Mouse (Mus musculus): ENCODE measurements around the gene Gabbr2. TPM values are rescaled to one million over a fixed set of nuclear protein-coding genes. Genes with fewer than 3 reads are reported as not detected.

Gene Gabbr2
- polyA plus RNA-seq, 1 experiment from 2014 or later, result 0.17 TPM

DNA sequence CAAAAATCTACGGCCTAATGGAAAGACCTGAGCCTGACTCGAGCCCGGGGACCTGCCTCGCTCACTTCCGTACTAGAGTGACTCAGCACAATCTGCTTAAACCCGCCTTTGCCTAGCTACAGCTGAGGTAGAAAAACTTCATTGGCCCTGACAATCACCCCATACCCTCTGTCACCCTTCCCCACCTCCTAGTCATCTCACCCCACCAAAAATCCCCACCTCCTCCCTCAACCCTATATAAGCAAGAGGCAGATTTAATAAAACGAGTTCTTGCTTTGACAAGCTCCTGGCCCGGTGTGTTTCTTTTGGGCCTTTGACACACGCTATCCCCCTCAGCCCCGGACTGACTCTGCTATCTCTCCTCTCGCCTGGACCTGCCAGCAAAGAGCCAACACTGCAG is 323.1 kb downstream of the Gabbr2 start:
- no peaks in the 10 kb centered on the region for H3K27me3 ChIP-seq (replicated peaks; ENCODE audit: control insufficient read depth, insufficient read depth, low read length)
- H3K36me3 ChIP-seq (ENCODE audit: control insufficient read depth, insufficient read depth, low read length), result no peaks in the 10 kb centered on the region
- no peak overlapping the region for H3K4me2 ChIP-seq (ENCODE audit: low read depth, low read length)
- H3K27ac ChIP-seq (ENCODE audit: low read length), result no peak overlapping the region
- H3K4me1 ChIP-seq (ENCODE audit: control insufficient read depth, insufficient read depth, low read length), result peaks cover 14% of the 10 kb centered on the region
- H3K9me3 ChIP-seq (ENCODE audit: control insufficient read depth, low read length), result no peaks in the 10 kb centered on the region
- 68% methylated on average over 11 of the region's 11 CpGs for WGBS
- ATAC-seq, result no peak
- no peak overlapping the region for H3K9ac ChIP-seq (ENCODE audit: low read depth, low read length)
- no peak overlapping the region for H3K4me3 ChIP-seq (ENCODE audit: low read length)

- H3K4me2 ChIP-seq (ENCODE audit: low read depth, low read length), result no peak overlapping the region
- H3K4me3 ChIP-seq (ENCODE audit: low read length), result no peak overlapping the region
- peaks cover 14% of the 10 kb centered on the region for H3K4me1 ChIP-seq (ENCODE audit: control insufficient read depth, insufficient read depth, low read length)
- no peak overlapping the region for H3K9ac ChIP-seq (ENCODE audit: low read depth, low read length)
- ATAC-seq, result no peak
- H3K36me3 ChIP-seq (ENCODE audit: control insufficient read depth, insufficient read depth, low read length), result no peaks in the 10 kb centered on the region
- H3K27ac ChIP-seq (ENCODE audit: low read length), result no peak overlapping the region
- H3K9me3 ChIP-seq (ENCODE audit: control insufficient read depth, low read length), result no peaks in the 10 kb centered on the region
- H3K27me3 ChIP-seq (replicated peaks; ENCODE audit: control insufficient read depth, insufficient read depth, low read length), result no peaks in the 10 kb centered on the region
- 63% methylated on average over 5 of the region's 5 CpGs for WGBS
Measured at GRCm38 (mm10) chr4:46666420-46666819, 325.3 kb downstream of the Gabbr2 start.

DNA sequence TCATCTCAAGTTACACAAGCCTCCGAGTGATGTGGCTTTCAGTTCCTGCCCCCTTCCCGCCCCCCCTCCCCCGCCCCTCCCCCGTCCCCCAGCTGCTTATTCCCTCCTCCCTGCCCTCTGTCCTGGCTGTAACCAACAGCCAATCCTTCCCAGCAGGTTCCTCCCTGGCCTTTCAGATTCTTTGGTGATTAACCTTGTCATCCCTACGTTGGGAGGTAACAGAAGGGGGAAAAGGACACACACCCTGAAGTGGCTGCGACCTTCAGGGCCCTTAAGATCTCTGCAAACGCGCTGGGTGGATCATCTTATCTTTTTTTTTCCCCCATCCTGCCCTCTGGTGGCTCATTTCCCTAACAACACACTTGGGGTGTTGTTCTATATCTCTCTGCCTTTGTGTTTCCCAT is 326.3 kb downstream of the Gabbr2 start:
- no peak for ATAC-seq
- H3K36me3 ChIP-seq (ENCODE audit: control insufficient read depth, insufficient read depth, low read length), result no peaks in the 10 kb centered on the region
- no peak overlapping the region for H3K9ac ChIP-seq (ENCODE audit: low read depth, low read length)
- H3K27me3 ChIP-seq (replicated peaks; ENCODE audit: control insufficient read depth, insufficient read depth, low read length), result no peaks in the 10 kb centered on the region
- no peak overlapping the region for H3K27ac ChIP-seq (ENCODE audit: low read length)
- H3K9me3 ChIP-seq (ENCODE audit: control insufficient read depth, low read length), result no peaks in the 10 kb centered on the region
- 4% methylated on average over 8 of the region's 8 CpGs for WGBS
- no peak overlapping the region for H3K4me3 ChIP-seq (ENCODE audit: low read length)
- peaks cover 14% of the 10 kb centered on the region for H3K4me1 ChIP-seq (ENCODE audit: control insufficient read depth, insufficient read depth, low read length)
- H3K4me2 ChIP-seq (ENCODE audit: low read depth, low read length), result no peak overlapping the region

DNA sequence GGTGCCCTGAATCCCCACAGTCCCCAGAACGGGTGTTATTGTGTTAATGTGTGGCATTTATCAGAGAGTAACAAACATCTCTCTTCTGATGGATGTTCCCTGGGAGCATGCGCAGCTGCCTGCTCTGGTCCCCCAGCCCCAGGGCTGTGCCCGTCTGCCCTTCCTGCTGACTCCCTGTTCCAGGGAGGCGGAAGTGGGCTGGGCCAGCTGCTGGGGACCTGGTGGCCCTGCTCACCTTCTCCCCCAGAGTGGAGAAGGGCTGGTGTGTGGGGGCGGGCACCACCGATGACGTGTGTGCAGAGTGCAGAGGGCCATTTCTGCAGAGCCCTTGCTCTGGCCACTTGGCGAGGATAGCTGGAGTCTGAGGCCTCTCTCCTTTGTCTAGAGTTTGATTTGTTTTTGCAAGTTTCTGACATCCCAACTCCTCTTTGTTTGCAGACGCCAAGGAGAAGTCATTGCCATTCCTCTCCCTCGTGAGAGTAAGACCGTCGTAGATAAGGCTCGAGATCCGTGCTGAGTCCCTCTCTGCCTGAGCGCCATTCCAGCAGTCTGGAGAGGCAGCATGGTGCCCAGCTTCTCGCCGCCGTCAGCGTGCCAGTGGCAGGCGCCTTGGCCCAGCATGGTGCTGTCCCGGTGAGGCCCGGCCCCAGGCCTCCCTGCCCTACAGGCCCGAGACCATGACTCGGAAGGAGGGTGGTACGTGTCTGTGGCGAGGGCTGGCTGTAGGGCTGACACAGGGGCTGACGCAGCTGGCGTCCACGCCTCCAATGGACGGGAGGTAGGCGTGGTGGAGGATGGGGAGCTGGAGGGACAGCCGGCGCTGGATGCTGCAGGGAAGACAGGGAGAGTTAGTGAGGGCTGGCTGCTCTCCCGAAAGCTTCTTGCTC is 327.3 kb downstream of the Gabbr2 start:
- Histone ChIP-seq H3K4me2 (ENCODE audit: low read depth, low read length) (peak overlapping the region; percentile 90), H3K27ac (ENCODE audit: low read length) (peak overlapping the region; percentile 86), H3K36me3 (ENCODE audit: control insufficient read depth, insufficient read depth, low read length) (no peaks in the 10 kb centered on the region), H3K9me3 (ENCODE audit: control insufficient read depth, low read length) (no peaks in the 10 kb centered on the region), H3K4me3 (ENCODE audit: low read length) (peak overlapping the region; percentile 52), H3K27me3 (replicated peaks; ENCODE audit: control insufficient read depth, insufficient read depth, low read length) (no peaks in the 10 kb centered on the region), H3K4me1 (ENCODE audit: control insufficient read depth, insufficient read depth, low read length) (peaks cover 14% of the 10 kb centered on the region), H3K9ac (ENCODE audit: low read depth, low read length) (peak overlapping the region; percentile 82)
- WGBS, result 4% methylated on average over 33 of the region's 34 CpGs
- ATAC-seq, result peak; percentile 93

GRCm38 (mm10) chr4:46661433-46661832 is 330.2 kb downstream of the Gabbr2 start:
- Histone ChIP-seq H3K4me1 (ENCODE audit: control insufficient read depth, insufficient read depth, low read length) (peaks cover 14% of the 10 kb centered on the region), H3K4me2 (ENCODE audit: low read depth, low read length) (no peak overlapping the region), H3K27ac (ENCODE audit: low read length) (no peak overlapping the region), H3K27me3 (replicated peaks; ENCODE audit: control insufficient read depth, insufficient read depth, low read length) (no peaks in the 10 kb centered on the region), H3K4me3 (ENCODE audit: low read length) (no peak overlapping the region), H3K36me3 (ENCODE audit: control insufficient read depth, insufficient read depth, low read length) (no peaks in the 10 kb centered on the region), H3K9me3 (ENCODE audit: control insufficient read depth, low read length) (no peaks in the 10 kb centered on the region), H3K9ac (ENCODE audit: low read depth, low read length) (no peak overlapping the region)
- WGBS, result 67% methylated on average over 9 of the region's 9 CpGs
- no peak for ATAC-seq

DNA sequence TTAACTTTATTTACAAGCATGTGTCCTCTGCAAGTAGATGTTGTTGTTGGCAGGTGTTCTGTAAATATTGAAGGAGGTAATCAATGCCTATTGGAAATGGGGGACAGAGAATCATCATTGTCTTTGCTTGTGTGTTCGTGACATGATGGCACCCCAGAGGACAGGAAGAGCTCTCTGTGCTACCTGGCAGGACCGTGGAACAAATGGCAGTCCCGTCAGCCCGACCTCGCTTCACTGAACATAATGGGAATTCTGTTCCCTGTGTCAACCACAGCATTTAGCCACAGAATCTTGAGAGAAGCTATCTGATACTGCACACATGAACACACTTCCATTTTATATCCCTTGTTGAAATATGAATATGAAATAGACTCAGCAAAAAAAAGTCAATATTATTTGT is 332.7 kb downstream of the Gabbr2 start:
- no peak for ATAC-seq
- no peaks in the 10 kb centered on the region for H3K9me3 ChIP-seq (ENCODE audit: control insufficient read depth, low read length)
- no peak overlapping the region for H3K9ac ChIP-seq (ENCODE audit: low read depth, low read length)
- no peaks in the 10 kb centered on the region for H3K27me3 ChIP-seq (replicated peaks; ENCODE audit: control insufficient read depth, insufficient read depth, low read length)
- WGBS, result 76% methylated on average over 5 of the region's 5 CpGs
- H3K4me1 ChIP-seq (ENCODE audit: control insufficient read depth, insufficient read depth, low read length), result peaks cover 3% of the 10 kb centered on the region; the same call in 1 of the 2 replicates
- H3K4me3 ChIP-seq (ENCODE audit: low read length), result no peak overlapping the region
- no peak overlapping the region for H3K27ac ChIP-seq (ENCODE audit: low read length)
- H3K4me2 ChIP-seq (ENCODE audit: low read depth, low read length), result no peak overlapping the region
- no peaks in the 10 kb centered on the region for H3K36me3 ChIP-seq (ENCODE audit: control insufficient read depth, insufficient read depth, low read length)

- Histone ChIP-seq H3K27me3 (replicated peaks; ENCODE audit: control insufficient read depth, insufficient read depth, low read length) (no peaks in the 10 kb centered on the region), H3K4me3 (ENCODE audit: low read length) (no peak overlapping the region), H3K9ac (ENCODE audit: low read depth, low read length) (no peak overlapping the region), H3K4me2 (ENCODE audit: low read depth, low read length) (no peak overlapping the region), H3K27ac (ENCODE audit: low read length) (no peak overlapping the region), H3K36me3 (ENCODE audit: control insufficient read depth, insufficient read depth, low read length) (no peaks in the 10 kb centered on the region), H3K4me1 (ENCODE audit: control insufficient read depth, insufficient read depth, low read length) (no peaks in the 10 kb centered on the region), H3K9me3 (ENCODE audit: control insufficient read depth, low read length) (no peaks in the 10 kb centered on the region)
- ATAC-seq, result no peak
- 9% methylated on average over 5 of the region's 5 CpGs for WGBS
Measured at GRCm38 (mm10) chr4:46657116-46657515, 334.6 kb downstream of the Gabbr2 start.

GRCm38 (mm10) chr4:46655956-46656355 is 335.7 kb downstream of the Gabbr2 start:
- 66% methylated on average over 2 of the region's 2 CpGs for WGBS
- H3K36me3 ChIP-seq (ENCODE audit: control insufficient read depth, insufficient read depth, low read length), result no peaks in the 10 kb centered on the region
- H3K27ac ChIP-seq (ENCODE audit: low read length), result no peak overlapping the region
- no peaks in the 10 kb centered on the region for H3K4me1 ChIP-seq (ENCODE audit: control insufficient read depth, insufficient read depth, low read length)
- no peak overlapping the region for H3K9ac ChIP-seq (ENCODE audit: low read depth, low read length)
- H3K9me3 ChIP-seq (ENCODE audit: control insufficient read depth, low read length), result no peaks in the 10 kb centered on the region
- no peak overlapping the region for H3K4me3 ChIP-seq (ENCODE audit: low read length)
- H3K27me3 ChIP-seq (replicated peaks; ENCODE audit: control insufficient read depth, insufficient read depth, low read length), result no peaks in the 10 kb centered on the region
- no peak overlapping the region for H3K4me2 ChIP-seq (ENCODE audit: low read depth, low read length)
- no peak for ATAC-seq

DNA sequence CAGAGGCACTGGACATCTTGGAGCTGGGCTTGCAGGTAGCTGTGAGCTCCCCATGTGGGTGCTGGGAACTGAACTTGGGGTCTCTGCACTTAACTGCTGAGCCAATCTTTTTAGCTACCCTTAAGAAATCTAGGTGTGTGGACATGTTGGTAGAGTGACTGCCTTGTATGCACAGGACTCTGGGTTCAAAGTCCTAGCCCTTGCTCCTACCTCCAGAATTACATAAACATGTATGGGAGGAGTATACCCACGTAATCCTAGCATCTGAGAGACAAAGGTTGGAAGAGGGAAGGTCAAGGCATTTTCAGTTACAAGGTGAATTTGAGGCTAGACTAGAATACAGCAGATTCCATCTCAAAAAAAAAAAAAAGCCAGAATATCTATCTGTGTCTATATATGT is 336.4 kb downstream of the Gabbr2 start:
- H3K4me1 ChIP-seq (ENCODE audit: control insufficient read depth, insufficient read depth, low read length), result no peaks in the 10 kb centered on the region
- 38% methylated on average over 1 of the region's 1 CpGs for WGBS
- no peaks in the 10 kb centered on the region for H3K9me3 ChIP-seq (ENCODE audit: control insufficient read depth, low read length)
- peak; percentile 63 for ATAC-seq
- no peaks in the 10 kb centered on the region for H3K27me3 ChIP-seq (replicated peaks; ENCODE audit: control insufficient read depth, insufficient read depth, low read length)
- no peak overlapping the region for H3K9ac ChIP-seq (ENCODE audit: low read depth, low read length)
- H3K4me2 ChIP-seq (ENCODE audit: low read depth, low read length), result no peak overlapping the region
- H3K4me3 ChIP-seq (ENCODE audit: low read length), result no peak overlapping the region
- no peaks in the 10 kb centered on the region for H3K36me3 ChIP-seq (ENCODE audit: control insufficient read depth, insufficient read depth, low read length)
- H3K27ac ChIP-seq (ENCODE audit: low read length), result no peak overlapping the region
